Mouse (Mus musculus): ENCODE results near the gene Camsap3.

The Camsap3 gene

GRCm38 (mm10) chr8:3603439-3603838, 16.3 kb downstream of the Camsap3 start:
- no peak for DNase-seq

GRCm38 (mm10) chr8:3606593-3606992, 19.5 kb downstream of the Camsap3 start:
- no peak for DNase-seq

- no peak for DNase-seq
Observed at GRCm38 (mm10) chr8:3607822-3608221, 20.7 kb downstream of the Camsap3 start.

- DNase-seq: no peak
Observed at GRCm38 (mm10) chr8:3609046-3609815, 22.1 kb downstream of the Camsap3 start.

GRCm38 (mm10) chr8:3609816-3610150, 22.7 kb downstream of the Camsap3 start:
- DNase-seq: no peak

GRCm38 (mm10) chr8:3621199-3621970, 34.3 kb downstream of the Camsap3 start, which contains the start of the genes Xab2 and Pet100:
Gene Xab2 (minus strand): TSS chr8:3621316.
Gene Pet100 (plus strand): TSS chr8:3621548.
- peak; percentile 99 for DNase-seq

- no peak for DNase-seq
Observed at GRCm38 (mm10) chr8:3622119-3622518, 35.0 kb downstream of the Camsap3 start.

GRCm38 (mm10) chr8:3625445-3625844, 38.4 kb downstream of the Camsap3 start, which contains the start of gene Pcp2:
Gene Pcp2 (minus strand): TSS chr8:3625545.
- no peak for DNase-seq

- DNase-seq: no peak
Observed at GRCm38 (mm10) chr8:3626971-3627370, 39.9 kb downstream of the Camsap3 start.

- DNase-seq: peak; percentile 57 to 71
Observed at GRCm38 (mm10) chr8:3628014-3628413, 40.9 kb downstream of the Camsap3 start.

- DNase-seq: peak; percentile 80 to 82
Observed at GRCm38 (mm10) chr8:3630647-3631477, 43.8 kb downstream of the Camsap3 start, which contains the start of gene Stxbp2. Gene Stxbp2 (plus strand): TSS chr8:3630955.

- no peak for DNase-seq
Observed at GRCm38 (mm10) chr8:3631478-3631875, 44.4 kb downstream of the Camsap3 start.

GRCm38 (mm10) chr8:3645804-3646203, 58.7 kb downstream of the Camsap3 start:
- peak; percentile 18 to 45 for DNase-seq

- no peak for DNase-seq
Observed at GRCm38 (mm10) chr8:3646824-3647531, 59.9 kb downstream of the Camsap3 start.

GRCm38 (mm10) chr8:3647561-3647960, 60.5 kb downstream of the Camsap3 start:
- DNase-seq: no peak

- no peak for DNase-seq
Observed at GRCm38 (mm10) chr8:3648268-3648667, 61.2 kb downstream of the Camsap3 start.

GRCm38 (mm10) chr8:3648990-3649389, 61.9 kb downstream of the Camsap3 start:
- DNase-seq: no peak

- DNase-seq: no peak
Observed at GRCm38 (mm10) chr8:3652845-3653244, 65.8 kb downstream of the Camsap3 start.

GRCm38 (mm10) chr8:3654726-3655508, 67.8 kb downstream of the Camsap3 start:
- DNase-seq: no peak

- DNase-seq: no peak
Observed at GRCm38 (mm10) chr8:3655526-3655925, 68.4 kb downstream of the Camsap3 start, which contains the start of gene Retn. Gene Retn (plus strand): TSS chr8:3655770.

- DNase-seq: no peak
Observed at GRCm38 (mm10) chr8:3656725-3657381, 69.8 kb downstream of the Camsap3 start.
